8 mouse cellular contexts compared by ENCODE assay signal in genomic region chr3:7010294-7011087, GRCm38 (mm10).
DNase-seq lines count a peak whose midpoint lies in the region; ATAC-seq and TF ChIP-seq lines count a peak whose summit lies in the region.
"Had no signal": no experiment of that assay in that cellular context is flagged by ENCODE, and none has a peak within 500 bp of the region (broad histone marks: within the 10 kb centered on the region; RNA-seq: fewer than 3 reads in every experiment).

No protein-coding gene starts in this region.

- no peaks in the 10 kb centered on the region for H3K36me3 ChIP-seq in ES-Bruce4 (ENCODE audit: control insufficient read depth, insufficient read depth, low read length, poor library complexity, severe bottlenecking)
- no peaks in the 10 kb centered on the region for H3K36me3 ChIP-seq in forebrain, embryonic 13.5 days (ENCODE audit: poor library complexity, severe bottlenecking)
- H3K36me3 ChIP-seq in midbrain, embryonic 14.5 days (ENCODE audit: control insufficient read depth, insufficient read depth, low read length), result no peaks in the 10 kb centered on the region
- H3K36me3 ChIP-seq: heart, embryonic 13.5 days had no signal

- H3K27ac ChIP-seq in ES-Bruce4 (ENCODE audit: insufficient read depth, low read length), result no peak overlapping the region
- H3K27ac ChIP-seq in forebrain, embryonic 13.5 days, result no peak overlapping the region
- no peak overlapping the region; the same call in 1 of the 2 replicates for H3K27ac ChIP-seq in midbrain, embryonic 14.5 days (replicated peaks; ENCODE audit: low read depth, low read length)
- H3K27ac ChIP-seq: heart, embryonic 13.5 days had no signal

- peak; percentile 7 for TF ChIP-seq CTCF in ES-Bruce4 (IDR thresholded peaks at IDR 0.05; ENCODE audit: low read depth, low read length)

- no peak overlapping the region for H3K4me3 ChIP-seq in ES-Bruce4 (ENCODE audit: low read depth, low read length)
- H3K4me3 ChIP-seq in forebrain, embryonic 13.5 days, result no peak overlapping the region
- H3K4me3 ChIP-seq in midbrain, embryonic 14.5 days (replicated peaks; ENCODE audit: low read depth, low read length), result no peak overlapping the region
- H3K4me3 ChIP-seq: heart, embryonic 13.5 days had no signal

- no peak overlapping the region for H3K4me2 ChIP-seq in forebrain, embryonic 13.5 days
- 0 out of 2 replicates have a peak overlapping the region, but pooled peaks have one; percentile 16 for H3K4me2 ChIP-seq in midbrain, embryonic 14.5 days (ENCODE audit: low read length)
- H3K4me2 ChIP-seq: heart, embryonic 13.5 days had no signal

- H3K27me3 ChIP-seq in ES-Bruce4 (ENCODE audit: control insufficient read depth, insufficient read depth, low read length, poor library complexity, severe bottlenecking), result no peaks in the 10 kb centered on the region
- H3K27me3 ChIP-seq in forebrain, embryonic 13.5 days, result no peaks in the 10 kb centered on the region
- no peaks in the 10 kb centered on the region for H3K27me3 ChIP-seq in midbrain, embryonic 14.5 days (ENCODE audit: control insufficient read depth, insufficient read depth, low read length)
- H3K27me3 ChIP-seq: heart, embryonic 13.5 days had no signal

- no peaks in the 10 kb centered on the region for H3K4me1 ChIP-seq in ES-Bruce4 (ENCODE audit: control insufficient read depth, insufficient read depth, low read length)
- peaks cover 13% of the 10 kb centered on the region for H3K4me1 ChIP-seq in forebrain, embryonic 13.5 days
- H3K4me1 ChIP-seq in midbrain, embryonic 14.5 days (ENCODE audit: control insufficient read depth, insufficient read depth, low read length), result peaks cover 11% of the 10 kb centered on the region; the same call in 1 of the 2 replicates
- H3K4me1 ChIP-seq: heart, embryonic 13.5 days had no signal

- TF ChIP-seq EP300 in ES-Bruce4 (IDR thresholded peaks at IDR 0.05; ENCODE audit: insufficient read depth, low read depth, low read length), result no peak

- peak; percentile 23 for DNase-seq in NIH3T3 (ENCODE audit: low read depth)
- peak; percentile 82 for DNase-seq in midbrain, embryonic 14.5 days
- DNase-seq in gastrocnemius, adult 18-20 months (ENCODE audit: low spot score), result no peak
- no peak for DNase-seq in kidney, postnatal 4 days
- DNase-seq in thymus, postnatal 14 days, result no peak

- TF ChIP-seq POLR2A in ES-Bruce4 (IDR thresholded peaks at IDR 0.05; ENCODE audit: insufficient read depth, low read length), result no peak

- peak; percentile 58 for ATAC-seq in forebrain, embryonic 13.5 days
- peak; percentile 47; the same call in 1 of the 2 replicates for ATAC-seq in midbrain, embryonic 14.5 days (ENCODE audit: low FRiP score, low TSS enrichment)

- no peaks in the 10 kb centered on the region for H3K9me3 ChIP-seq in ES-Bruce4 (replicated peaks; ENCODE audit: control insufficient read depth, insufficient read depth, low read length, poor library complexity, severe bottlenecking)
- no peaks in the 10 kb centered on the region for H3K9me3 ChIP-seq in forebrain, embryonic 13.5 days (replicated peaks)
- H3K9me3 ChIP-seq in midbrain, embryonic 14.5 days (ENCODE audit: control insufficient read depth, low read length), result no peaks in the 10 kb centered on the region
- H3K9me3 ChIP-seq: heart, embryonic 13.5 days had no signal

- WGBS in forebrain, embryonic 13.5 days, result 39% methylated on average over 7 of the region's 7 CpGs
- WGBS in midbrain, embryonic 14.5 days, result 36% methylated on average over 7 of the region's 7 CpGs

- no peak overlapping the region for H3K9ac ChIP-seq in ES-Bruce4 (ENCODE audit: low read depth, poor library complexity, severe bottlenecking)
- no peak overlapping the region for H3K9ac ChIP-seq in forebrain, embryonic 13.5 days
- H3K9ac ChIP-seq in midbrain, embryonic 14.5 days (replicated peaks; ENCODE audit: low read length), result no peak overlapping the region
- H3K9ac ChIP-seq: heart, embryonic 13.5 days had no signal

Comparison
In these comparisons a context has a peak if more than half of its experiments do, and no peak if none do; other contexts are left out.
1. DNase-seq: peak in NIH3T3 (single experiment) and midbrain, embryonic 14.5 days (single experiment); none in gastrocnemius, adult 18-20 months (single experiment), kidney, postnatal 4 days (0 of 2) and thymus, postnatal 14 days (single experiment).